Mouse (Mus musculus): ENCODE data around the gene Pxylp1. TPM values are rescaled to one million over a fixed set of nuclear protein-coding genes. Genes with fewer than 3 reads are reported as not detected.

Pxylp1 gene
- polyA plus RNA-seq, 1 experiment from 2014 or later, result 25.6 TPM

DNA sequence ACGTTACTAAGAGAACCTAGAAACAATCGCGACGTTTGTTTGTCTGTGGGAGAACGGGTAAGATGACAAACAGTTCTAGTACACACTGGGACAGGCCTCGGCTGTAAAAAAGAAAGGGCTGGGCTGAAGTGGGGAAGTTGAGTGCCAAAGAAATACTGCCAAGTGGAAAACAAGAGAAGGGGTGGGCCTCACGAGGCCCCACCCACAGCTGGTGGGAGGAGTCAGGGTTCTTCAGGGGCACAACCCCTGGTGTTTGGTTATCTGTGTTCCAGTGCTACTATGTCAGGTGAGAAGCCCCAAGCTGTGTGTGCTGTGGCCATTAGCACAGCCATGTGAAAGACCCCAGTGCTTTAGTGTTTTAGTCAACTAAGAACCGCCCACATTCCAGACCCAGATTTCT lies 22.4 kb downstream of the Pxylp1 start:
- no peaks in the 10 kb centered on the region for H3K36me3 ChIP-seq

DNA sequence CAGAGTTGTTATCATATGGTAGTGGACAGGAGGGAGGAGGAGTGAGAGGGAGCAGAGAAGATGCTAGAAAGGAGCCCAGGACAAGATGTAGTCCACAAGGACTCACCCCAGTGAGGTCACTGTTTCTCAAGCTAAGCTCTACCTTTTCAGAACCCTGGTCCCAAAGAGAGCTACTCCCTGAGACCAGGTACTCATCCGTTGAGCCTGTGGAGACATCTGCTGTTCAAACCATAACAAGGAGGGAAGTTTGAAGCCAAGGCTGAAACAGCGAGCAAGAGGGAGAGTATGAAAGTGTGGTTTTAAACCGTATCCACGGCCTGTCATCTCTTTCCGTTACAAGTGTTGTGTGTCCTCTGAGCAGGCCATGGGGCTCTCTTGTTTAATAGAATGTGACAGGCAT lies 22.9 kb downstream of the Pxylp1 start:
- H3K27me3 ChIP-seq, result no peaks in the 10 kb centered on the region
- no peaks in the 10 kb centered on the region; the same call in 1 of the 2 replicates for H3K9me3 ChIP-seq
- H3K4me3 ChIP-seq, result no peak overlapping the region
- H3K4me1 ChIP-seq, result no peaks in the 10 kb centered on the region
- H3K27ac ChIP-seq, result no peak overlapping the region
- H3K4me2 ChIP-seq (replicated peaks), result no peak overlapping the region
- no peak for ATAC-seq (ENCODE audit: insufficient number of reproducible peaks, insufficient read depth, low FRiP score, low TSS enrichment)
- WGBS, result 92% methylated on average over 5 of the region's 5 CpGs
- H3K36me3 ChIP-seq, result no peaks in the 10 kb centered on the region
- no peak overlapping the region for H3K9ac ChIP-seq

More for the DNA sequence above, 22.4 kb downstream of the Pxylp1 start:
- H3K9me3 ChIP-seq, result no peaks in the 10 kb centered on the region; the same call in 1 of the 2 replicates
- no peak for ATAC-seq (ENCODE audit: insufficient number of reproducible peaks, insufficient read depth, low FRiP score, low TSS enrichment)
- 81% methylated on average over 8 of the region's 8 CpGs for WGBS
- H3K27ac ChIP-seq, result no peak overlapping the region
- H3K4me3 ChIP-seq, result no peak overlapping the region
- H3K4me1 ChIP-seq, result 0 out of 2 replicates have a peak, but pooled peaks cover 2% of the 10 kb centered on the region
- no peak overlapping the region for H3K4me2 ChIP-seq (replicated peaks)
- no peak overlapping the region for H3K9ac ChIP-seq
- no peaks in the 10 kb centered on the region for H3K27me3 ChIP-seq

DNA sequence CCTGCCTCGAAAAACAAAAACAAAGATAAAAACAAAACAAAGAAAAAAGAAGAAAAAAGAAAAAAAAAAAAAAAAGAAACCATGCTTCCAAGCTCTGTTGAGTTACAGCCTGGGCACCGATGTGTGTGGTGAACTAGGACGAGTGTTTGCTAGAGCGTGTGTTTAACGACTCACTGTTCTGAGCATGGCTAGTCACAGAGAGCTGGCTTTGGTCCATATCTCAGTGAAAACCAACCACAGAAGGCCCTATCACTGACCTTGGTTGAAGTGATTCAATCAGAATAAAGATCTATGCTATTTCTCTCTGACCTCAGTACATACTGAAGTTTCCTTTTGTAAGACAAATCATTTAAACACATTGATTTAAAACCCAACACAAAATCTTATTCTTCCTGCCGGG lies 23.9 kb downstream of the Pxylp1 start:
- H3K4me3 ChIP-seq, result no peak overlapping the region
- H3K9ac ChIP-seq, result no peak overlapping the region
- H3K27ac ChIP-seq, result no peak overlapping the region
- WGBS, result 92% methylated on average over 6 of the region's 6 CpGs
- ATAC-seq (ENCODE audit: insufficient number of reproducible peaks, insufficient read depth, low FRiP score, low TSS enrichment), result no peak
- H3K4me2 ChIP-seq (replicated peaks), result no peak overlapping the region
- peaks cover 2% of the 10 kb centered on the region for H3K4me1 ChIP-seq
- no peaks in the 10 kb centered on the region for H3K36me3 ChIP-seq
- H3K9me3 ChIP-seq, result no peaks in the 10 kb centered on the region; the same call in 1 of the 2 replicates
- no peaks in the 10 kb centered on the region for H3K27me3 ChIP-seq

DNA sequence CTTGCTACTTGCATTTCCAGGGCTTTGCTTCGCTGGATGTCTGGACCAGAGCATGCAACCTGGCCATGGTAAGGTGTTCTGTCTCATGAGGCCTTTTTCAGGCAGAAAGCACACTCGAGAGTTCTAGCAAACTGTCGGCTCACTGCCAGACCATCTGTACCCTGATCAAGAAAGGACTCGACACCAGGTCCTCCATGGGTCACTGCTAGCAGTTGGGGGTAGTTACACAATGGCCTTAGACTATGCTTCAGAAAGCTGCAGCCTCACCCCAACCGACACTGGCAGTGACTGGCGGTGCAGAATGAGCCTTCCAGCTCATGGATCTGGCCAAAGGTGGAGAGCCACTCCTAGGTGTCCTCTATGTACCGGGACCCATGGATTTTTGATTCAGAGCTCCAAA lies 25.3 kb downstream of the Pxylp1 start:
- Histone ChIP-seq H3K4me2 (replicated peaks) (no peak overlapping the region), H3K9ac (no peak overlapping the region), H3K27me3 (no peaks in the 10 kb centered on the region), H3K27ac (no peak overlapping the region), H3K9me3 (no peaks in the 10 kb centered on the region), H3K36me3 (no peaks in the 10 kb centered on the region), H3K4me1 (peaks cover 11% of the 10 kb centered on the region), H3K4me3 (no peak overlapping the region)
- ATAC-seq (ENCODE audit: insufficient number of reproducible peaks, insufficient read depth, low FRiP score, low TSS enrichment), result no peak
- 61% methylated on average over 7 of the region's 7 CpGs for WGBS

- Histone ChIP-seq H3K4me2 (replicated peaks) (no peak overlapping the region), H3K9me3 (no peaks in the 10 kb centered on the region), H3K4me1 (peaks cover 19% of the 10 kb centered on the region), H3K4me3 (no peak overlapping the region), H3K27ac (no peak overlapping the region), H3K27me3 (no peaks in the 10 kb centered on the region), H3K9ac (no peak overlapping the region), H3K36me3 (no peaks in the 10 kb centered on the region)
- ATAC-seq (ENCODE audit: insufficient number of reproducible peaks, insufficient read depth, low FRiP score, low TSS enrichment), result no peak
- WGBS, result over 99% methylated on average over 5 of the region's 5 CpGs
Observed at GRCm38 (mm10) chr9:96866196-96866595, 26.3 kb downstream of the Pxylp1 start.

GRCm38 (mm10) chr9:96865473-96866050 lies 26.9 kb downstream of the Pxylp1 start:
- H3K9ac ChIP-seq, result no peak overlapping the region
- peak; percentile 45; the same call in 1 of the 2 replicates for ATAC-seq (ENCODE audit: insufficient number of reproducible peaks, insufficient read depth, low FRiP score, low TSS enrichment)
- no peak overlapping the region for H3K27ac ChIP-seq
- H3K27me3 ChIP-seq, result no peaks in the 10 kb centered on the region
- H3K4me2 ChIP-seq (replicated peaks), result no peak overlapping the region
- H3K36me3 ChIP-seq, result no peaks in the 10 kb centered on the region
- peaks cover 25% of the 10 kb centered on the region for H3K4me1 ChIP-seq
- no peaks in the 10 kb centered on the region for H3K9me3 ChIP-seq
- 74% methylated on average over 16 of the region's 16 CpGs for WGBS
- no peak overlapping the region for H3K4me3 ChIP-seq

DNA sequence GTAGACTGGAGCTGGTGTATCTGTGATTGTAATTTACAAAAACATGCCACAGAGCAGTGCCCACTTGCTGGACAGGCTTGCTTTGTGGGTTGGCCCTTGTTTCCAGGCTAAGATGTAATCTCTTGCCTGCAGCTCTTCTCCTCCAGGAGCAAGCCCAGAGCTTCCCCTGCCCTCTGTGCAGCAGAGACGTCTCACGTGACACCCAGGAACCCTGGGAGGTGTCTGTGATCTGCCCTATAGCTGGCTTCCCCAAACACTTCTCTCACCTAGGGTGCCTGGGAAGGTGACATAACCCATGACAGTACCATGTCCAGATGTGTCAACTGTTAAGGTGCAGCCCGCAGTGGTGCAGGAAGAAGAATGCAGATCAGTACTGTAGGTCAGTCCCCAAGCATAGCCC lies 28.9 kb downstream of the Pxylp1 start:
- Histone ChIP-seq H3K4me2 (replicated peaks) (no peak overlapping the region), H3K27me3 (no peaks in the 10 kb centered on the region), H3K9me3 (no peaks in the 10 kb centered on the region), H3K4me1 (peaks cover 30% of the 10 kb centered on the region), H3K4me3 (no peak overlapping the region), H3K9ac (no peak overlapping the region), H3K36me3 (no peaks in the 10 kb centered on the region), H3K27ac (no peak overlapping the region)
- 61% methylated on average over 3 of the region's 3 CpGs for WGBS
- ATAC-seq (ENCODE audit: insufficient number of reproducible peaks, insufficient read depth, low FRiP score, low TSS enrichment), result no peak

DNA sequence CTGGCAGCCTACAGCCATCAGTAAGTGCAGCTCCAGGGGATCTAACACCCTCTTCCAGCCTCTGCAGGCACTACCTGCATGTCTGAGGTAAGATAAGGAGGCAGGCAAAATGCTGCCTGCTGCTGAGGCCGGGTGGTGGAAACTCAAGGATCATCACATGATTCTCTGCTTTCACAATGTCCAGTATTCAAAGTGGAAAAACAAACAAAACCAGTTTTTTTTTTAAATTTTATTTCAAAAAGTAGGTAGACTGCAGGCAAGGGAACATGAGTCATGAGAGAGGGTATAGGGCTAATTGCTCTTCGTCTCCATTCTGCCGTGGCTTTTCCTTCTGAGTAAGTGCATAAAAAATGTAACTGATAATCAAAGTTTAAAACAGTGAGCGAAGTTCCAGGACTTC lies 29.6 kb downstream of the Pxylp1 start:
- Histone ChIP-seq H3K9ac (no peak overlapping the region), H3K4me1 (peaks cover 32% of the 10 kb centered on the region), H3K4me2 (replicated peaks) (no peak overlapping the region), H3K27ac (no peak overlapping the region), H3K36me3 (no peaks in the 10 kb centered on the region), H3K9me3 (no peaks in the 10 kb centered on the region), H3K27me3 (no peaks in the 10 kb centered on the region), H3K4me3 (no peak overlapping the region)
- 52% methylated on average over 4 of the region's 4 CpGs for WGBS
- ATAC-seq (ENCODE audit: insufficient number of reproducible peaks, insufficient read depth, low FRiP score, low TSS enrichment), result no peak

- peak overlapping the region; percentile 77 for H3K27ac ChIP-seq
- ATAC-seq (ENCODE audit: insufficient number of reproducible peaks, insufficient read depth, low FRiP score, low TSS enrichment), result no peak
- H3K27me3 ChIP-seq, result no peaks in the 10 kb centered on the region
- no peak overlapping the region for H3K4me3 ChIP-seq
- H3K9me3 ChIP-seq, result no peaks in the 10 kb centered on the region
- no peak overlapping the region for H3K9ac ChIP-seq
- H3K36me3 ChIP-seq, result no peaks in the 10 kb centered on the region
- H3K4me2 ChIP-seq (replicated peaks), result no peak overlapping the region
- peaks cover 32% of the 10 kb centered on the region for H3K4me1 ChIP-seq
- WGBS, result 73% methylated on average over 10 of the region's 10 CpGs
Observed at GRCm38 (mm10) chr9:96861092-96861487, 31.4 kb downstream of the Pxylp1 start.

DNA sequence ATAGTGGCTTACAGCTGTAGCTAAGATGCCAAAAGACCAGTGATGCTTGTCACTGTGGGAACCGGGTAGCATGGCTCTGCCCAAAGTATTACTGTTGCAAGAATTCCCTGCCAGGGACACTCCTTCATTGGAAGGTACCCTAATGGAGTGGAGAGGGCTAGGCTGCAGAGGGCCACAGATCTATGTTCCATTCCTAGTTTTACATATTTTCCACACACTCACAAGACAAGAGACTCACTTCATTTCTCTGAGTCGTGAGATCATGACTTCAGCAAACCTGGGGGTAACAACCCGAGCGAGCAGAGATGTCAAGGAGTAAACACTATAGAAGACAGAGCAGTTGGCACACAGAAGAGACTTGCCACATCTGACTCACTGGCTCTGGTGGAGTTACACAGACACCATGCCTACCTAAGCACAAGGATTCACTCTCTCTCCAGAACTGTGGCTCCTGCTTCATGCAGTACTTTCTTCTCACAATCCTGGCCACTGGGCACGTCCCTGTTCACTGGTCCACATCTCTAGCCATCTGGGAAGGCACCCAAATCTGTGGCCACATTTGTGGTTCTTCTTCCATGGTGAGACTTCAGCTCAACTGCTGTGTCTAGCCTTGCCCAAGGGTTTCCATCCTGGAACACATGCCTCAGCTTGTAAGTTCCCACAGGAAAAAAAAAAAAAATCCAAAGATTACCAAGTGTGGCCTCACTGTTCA lies 31.9 kb downstream of the Pxylp1 start:
- H3K4me2 ChIP-seq (replicated peaks), result no peak overlapping the region
- no peaks in the 10 kb centered on the region for H3K27me3 ChIP-seq
- peak overlapping the region; percentile 77 for H3K27ac ChIP-seq
- no peaks in the 10 kb centered on the region for H3K9me3 ChIP-seq
- no peak overlapping the region for H3K9ac ChIP-seq
- no peak overlapping the region for H3K4me3 ChIP-seq
- no peak for ATAC-seq (ENCODE audit: insufficient number of reproducible peaks, insufficient read depth, low FRiP score, low TSS enrichment)
- WGBS, result 87% methylated on average over 5 of the region's 5 CpGs
- H3K36me3 ChIP-seq, result no peaks in the 10 kb centered on the region
- H3K4me1 ChIP-seq, result peaks cover 32% of the 10 kb centered on the region

- H3K4me3 ChIP-seq, result no peak overlapping the region
- no peak for ATAC-seq (ENCODE audit: insufficient number of reproducible peaks, insufficient read depth, low FRiP score, low TSS enrichment)
Observed at GRCm38 (mm10) chr9:96859027-96859426, 33.4 kb downstream of the Pxylp1 start.

GRCm38 (mm10) chr9:96857838-96858237 lies 34.6 kb downstream of the Pxylp1 start:
- ATAC-seq (ENCODE audit: insufficient number of reproducible peaks, insufficient read depth, low FRiP score, low TSS enrichment), result no peak
- Histone ChIP-seq H3K36me3 (no peaks in the 10 kb centered on the region), H3K4me3 (no peak overlapping the region), H3K27me3 (no peaks in the 10 kb centered on the region), H3K4me2 (replicated peaks) (no peak overlapping the region), H3K27ac (no peak overlapping the region), H3K9ac (no peak overlapping the region), H3K4me1 (peaks cover 32% of the 10 kb centered on the region), H3K9me3 (no peaks in the 10 kb centered on the region)
- 86% methylated on average over 4 of the region's 4 CpGs for WGBS

More at GRCm38 (mm10) chr9:96859027-96859426, 33.4 kb downstream of the Pxylp1 start:
- Histone ChIP-seq H3K27ac (no peak overlapping the region), H3K4me2 (replicated peaks) (no peak overlapping the region), H3K27me3 (no peaks in the 10 kb centered on the region), H3K9ac (no peak overlapping the region), H3K36me3 (no peaks in the 10 kb centered on the region), H3K4me1 (peaks cover 32% of the 10 kb centered on the region), H3K9me3 (no peaks in the 10 kb centered on the region)
- WGBS, result 35% methylated on average over 2 of the region's 2 CpGs

Measured in embryonic facial prominence, embryonic 12.5 days (tissue).